Mouse (Mus musculus) retina, postnatal 7 days (tissue): ENCODE results near the gene Hspa12a.

Experiments used
- DNase-seq: peaks from one replicate; pipeline ENCODE4 v3.0.0-alpha.2; 2012; ENCODE audit warnings: low read depth, low spot score

Gene Hspa12a

GRCm38 (mm10) chr19:58758871-58759270 is 184.6 kb downstream of the Hspa12a start:
- DNase-seq, result no peak

- DNase-seq, result no peak
Observed at GRCm38 (mm10) chr19:58751504-58751903, 191.9 kb downstream of the Hspa12a start.

- DNase-seq, result no peak
Observed at GRCm38 (mm10) chr19:58750822-58751221, 192.6 kb downstream of the Hspa12a start.

GRCm38 (mm10) chr19:58747498-58748000 is 195.9 kb downstream of the Hspa12a start:
- no peak for DNase-seq
